Mouse (Mus musculus): ENCODE measurements around the gene Mapkapk5.

Gene Mapkapk5

GRCm38 (mm10) chr5:121545793-121546529 is at the start of gene Mapkapk5:
Gene Mapkapk5 (minus strand): TSS chr5:121545905.
- peak; percentile 98 for DNase-seq

- DNase-seq: no peak
These were observed 49.1 kb upstream of the Mapkapk5 start for GRCm38 (mm10) chr5:121594714-121595313.

GRCm38 (mm10) chr5:121593451-121594401 is 48.0 kb upstream of the Mapkapk5 start, which contains the start of gene Aldh2:
Gene Aldh2 (minus strand): TSS chr5:121593824.
- DNase-seq: peak; percentile 86

GRCm38 (mm10) chr5:121592816-121593407 is 47.2 kb upstream of the Mapkapk5 start:
- DNase-seq: no peak

GRCm38 (mm10) chr5:121592064-121592815 is 46.5 kb upstream of the Mapkapk5 start:
- DNase-seq: no peak

- DNase-seq: no peak
These were observed 45.8 kb upstream of the Mapkapk5 start for GRCm38 (mm10) chr5:121591417-121592063.

- DNase-seq: no peak
These were observed 44.2 kb upstream of the Mapkapk5 start for GRCm38 (mm10) chr5:121589928-121590327.

- peak; percentile 27 for DNase-seq
These were observed 40.8 kb upstream of the Mapkapk5 start for GRCm38 (mm10) chr5:121586400-121587039.

- no peak for DNase-seq
These were observed 40.0 kb upstream of the Mapkapk5 start for GRCm38 (mm10) chr5:121585699-121586098.

GRCm38 (mm10) chr5:121585005-121585404 is 39.3 kb upstream of the Mapkapk5 start:
- no peak for DNase-seq

- DNase-seq: peak; percentile 31
These were observed 38.2 kb upstream of the Mapkapk5 start for GRCm38 (mm10) chr5:121583765-121584501.

GRCm38 (mm10) chr5:121581945-121582344 is 36.2 kb upstream of the Mapkapk5 start:
- DNase-seq: no peak

- no peak for DNase-seq
These were observed 31.3 kb upstream of the Mapkapk5 start for GRCm38 (mm10) chr5:121576927-121577488.

- no peak for DNase-seq
These were observed 30.2 kb upstream of the Mapkapk5 start for GRCm38 (mm10) chr5:121575867-121576266.

GRCm38 (mm10) chr5:121574145-121574544 is 28.4 kb upstream of the Mapkapk5 start:
- peak; percentile 58 for DNase-seq

GRCm38 (mm10) chr5:121570787-121571186 is 25.1 kb upstream of the Mapkapk5 start:
- DNase-seq: no peak

- no peak for DNase-seq
These were observed 24.2 kb upstream of the Mapkapk5 start for GRCm38 (mm10) chr5:121569881-121570420.

- no peak for DNase-seq
These were observed 20.5 kb upstream of the Mapkapk5 start for GRCm38 (mm10) chr5:121566035-121566681.

GRCm38 (mm10) chr5:121564468-121564895 is 18.8 kb upstream of the Mapkapk5 start:
- peak; percentile 94 for DNase-seq
